Mouse (Mus musculus) right cerebral cortex, postnatal 14 days (tissue): ENCODE data around the gene Fpr1.
"Not testable (repeated sequence)": the region's sequence is repeated elsewhere in the genome, so short reads cannot be mapped to it uniquely, and the experiment has no call there.

Source experiments
- DNase-seq: peaks from one replicate; pipeline ENCODE4 v3.0.0; 2022

Gene Fpr1

DNA sequence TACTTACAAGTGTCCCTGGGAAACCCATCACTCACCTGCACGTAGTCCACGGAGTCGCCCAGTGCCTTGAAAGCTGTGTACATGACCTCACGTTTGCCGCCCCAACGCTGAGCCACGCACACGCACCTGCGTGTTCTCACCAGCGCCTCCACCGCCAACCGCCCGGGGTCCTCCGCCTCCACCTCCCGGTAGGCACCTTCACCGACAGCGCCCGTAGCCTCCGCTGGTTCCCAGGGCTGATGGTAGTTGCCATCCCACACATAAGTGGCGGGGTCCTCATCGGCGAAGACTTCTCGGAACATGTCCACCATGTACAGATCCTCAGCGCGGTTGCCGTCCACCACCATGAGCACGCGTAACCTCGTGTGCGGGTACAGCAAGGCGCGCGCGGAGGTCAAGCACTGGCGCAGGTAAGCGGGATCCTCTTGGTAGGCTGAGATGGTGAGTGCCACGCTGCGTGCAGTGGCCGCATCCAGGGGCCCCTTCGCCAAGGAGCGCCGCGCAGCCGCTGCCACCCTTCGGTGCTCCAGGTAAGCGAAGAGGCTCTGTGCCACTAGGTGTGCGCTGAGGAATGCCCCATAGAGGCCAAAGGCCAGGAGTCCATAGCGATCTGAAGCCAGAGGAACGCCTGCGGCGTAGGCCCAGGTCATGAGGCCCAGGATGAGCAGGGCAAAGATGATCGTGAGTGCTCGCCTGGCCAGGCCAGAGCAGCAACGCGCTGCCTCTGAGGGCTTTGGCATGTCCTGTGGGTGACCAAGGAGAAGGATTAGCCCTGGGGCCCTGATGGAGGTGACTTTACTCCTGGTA, 33.6 kb downstream of the Fpr1 start:
- peak; percentile 33 for DNase-seq

DNA sequence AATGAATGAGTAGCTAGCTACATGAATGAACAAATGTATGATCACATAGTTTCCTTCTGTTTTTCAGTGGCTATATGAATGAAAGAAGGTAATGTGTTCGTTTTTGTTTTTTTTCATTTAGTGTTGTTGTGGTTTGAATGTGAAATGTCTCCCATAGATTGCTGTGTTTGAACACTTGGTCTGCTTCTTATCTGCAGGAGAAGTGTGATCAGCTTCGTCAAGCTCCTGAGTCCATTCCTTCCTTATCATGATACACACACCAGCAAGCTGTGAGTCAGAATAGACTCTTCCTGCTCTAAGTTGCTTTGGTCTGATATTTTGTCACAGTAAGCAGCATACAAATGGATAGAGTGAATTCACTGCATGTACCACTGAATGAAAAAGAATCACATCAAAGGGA, 34.8 kb downstream of the Fpr1 start:
- DNase-seq, result no peak

DNA sequence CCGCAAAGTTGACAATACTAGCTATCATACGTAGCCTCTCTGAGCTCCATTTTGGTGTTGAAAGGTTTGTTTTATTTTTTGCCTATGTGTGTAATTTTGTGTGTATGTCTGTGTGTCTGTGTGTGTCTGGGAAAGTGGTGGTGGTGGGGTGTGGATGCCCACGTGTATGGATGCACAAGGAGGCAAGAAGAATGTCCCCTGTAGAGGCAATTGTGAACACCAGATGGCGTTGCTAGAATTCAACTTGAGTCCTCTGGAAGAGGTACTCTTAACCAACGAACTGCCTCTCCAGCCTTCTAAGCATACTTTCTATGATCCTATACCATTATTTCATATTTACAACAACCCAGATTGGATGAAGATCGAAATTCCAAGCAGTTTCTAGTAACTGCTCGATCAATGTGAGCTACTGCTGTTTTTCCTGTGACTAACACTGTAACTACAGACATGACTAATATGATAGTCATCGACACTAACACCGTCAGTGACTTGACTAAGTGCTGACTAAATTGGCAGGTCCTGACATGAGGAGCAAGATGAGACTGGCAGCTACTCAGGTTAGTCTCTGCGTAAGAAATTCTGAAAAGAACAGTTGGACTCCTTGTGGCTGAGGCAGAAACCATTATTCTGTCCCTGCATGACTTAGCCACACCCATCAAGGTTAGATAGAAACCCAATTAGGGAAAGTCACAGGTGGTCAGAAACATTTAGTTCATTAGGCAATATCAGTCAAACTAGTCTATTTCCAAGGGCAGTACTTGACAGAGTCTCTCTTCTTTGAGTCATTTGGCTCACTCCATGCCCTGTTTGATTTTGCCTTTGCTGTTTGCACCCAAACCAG, 38.3 kb downstream of the Fpr1 start:
- DNase-seq, result peak; percentile 22

DNA sequence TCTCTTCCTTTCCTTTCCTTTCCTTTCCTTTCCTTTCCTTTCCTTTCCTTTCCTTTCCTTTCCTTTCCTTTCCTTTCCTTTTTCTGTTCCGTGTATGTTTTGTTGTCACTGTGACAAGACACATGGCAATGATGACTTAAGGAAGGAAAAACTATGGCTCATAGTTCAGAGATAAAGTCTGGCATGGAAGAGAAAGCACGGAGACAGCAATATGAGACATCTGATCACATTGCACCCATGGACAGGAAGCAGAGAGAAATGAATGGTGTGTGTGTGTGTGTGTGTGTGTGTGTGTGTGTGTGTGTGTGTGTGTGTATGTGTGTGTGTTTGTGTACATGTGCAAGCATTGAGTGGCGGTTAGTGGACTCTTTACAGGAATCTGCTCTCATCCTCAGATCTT, 39.1 kb downstream of the Fpr1 start:
- not testable (repeated sequence) for DNase-seq

DNA sequence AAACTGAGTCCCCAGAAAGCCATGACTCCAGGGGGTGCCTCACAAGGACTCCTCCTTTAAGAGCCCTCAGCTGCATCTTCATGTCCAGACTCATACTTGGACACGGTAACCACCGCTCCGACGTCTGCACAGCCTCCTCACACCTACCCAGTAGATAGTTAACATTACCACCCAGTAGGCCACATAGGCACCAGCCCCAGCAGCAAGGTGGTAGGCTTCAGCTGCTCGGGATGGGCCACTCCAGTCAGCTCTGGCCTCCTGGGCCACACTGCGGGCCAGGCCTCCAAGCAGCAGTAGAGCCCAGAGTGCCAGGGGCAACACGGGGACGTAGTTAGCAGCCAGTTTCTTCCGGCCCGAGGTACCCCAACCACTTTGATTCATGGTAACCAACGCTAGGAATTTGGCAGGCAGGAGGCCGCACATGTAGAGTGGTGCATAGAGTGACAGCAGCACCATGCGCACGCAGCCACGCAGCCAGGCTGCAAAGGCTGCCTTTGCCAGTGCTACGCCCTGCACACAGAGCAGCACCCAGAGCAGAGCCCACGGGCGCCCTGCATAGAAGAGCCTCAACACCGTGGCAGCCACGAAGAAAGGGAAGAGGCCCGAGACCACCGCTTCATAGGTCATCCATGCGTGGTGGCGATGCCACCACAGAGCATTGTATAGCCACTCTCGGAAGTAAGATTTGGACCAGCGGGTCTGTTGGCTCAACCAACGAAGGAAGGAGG, 40.0 kb downstream of the Fpr1 start:
- DNase-seq, result no peak

DNA sequence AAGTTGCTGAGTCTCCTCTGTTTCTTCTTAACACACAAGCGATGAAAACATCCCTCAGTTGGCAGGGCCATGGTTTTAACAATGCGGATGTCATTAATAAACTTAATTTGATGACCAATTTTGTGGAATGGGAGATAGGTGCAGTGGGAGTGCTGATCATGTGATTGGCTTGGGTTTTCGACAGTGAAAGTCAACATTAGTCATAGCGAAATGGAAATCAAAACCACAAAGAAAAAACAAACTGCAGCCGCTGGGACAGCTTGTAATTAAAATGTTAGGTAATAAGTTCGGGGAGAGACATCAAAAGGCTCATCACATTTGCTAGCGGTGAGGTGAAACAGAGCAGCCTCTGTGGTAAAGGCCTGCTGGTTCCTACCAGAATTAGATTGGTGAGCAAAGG, 42.9 kb downstream of the Fpr1 start:
- no peak for DNase-seq

DNA sequence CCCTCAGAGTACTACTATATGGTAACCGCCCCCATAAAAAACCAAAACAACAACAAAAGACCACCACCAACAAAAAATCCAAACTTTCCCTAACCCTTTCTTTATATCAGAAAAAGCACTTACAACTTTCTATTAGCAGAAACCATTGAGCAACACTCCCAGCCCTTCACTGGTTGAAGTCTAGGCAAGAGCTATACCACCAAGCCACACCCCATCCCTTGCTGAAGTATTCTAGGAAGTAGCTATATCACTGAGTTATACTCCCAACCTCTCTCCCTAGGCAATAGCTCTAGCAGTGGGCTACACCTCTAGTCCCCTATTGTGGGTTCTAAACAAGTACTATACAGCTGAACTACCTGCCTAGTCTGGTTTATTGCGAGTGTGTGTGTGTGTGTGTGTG, 44.5 kb downstream of the Fpr1 start:
- DNase-seq, result no peak

DNA sequence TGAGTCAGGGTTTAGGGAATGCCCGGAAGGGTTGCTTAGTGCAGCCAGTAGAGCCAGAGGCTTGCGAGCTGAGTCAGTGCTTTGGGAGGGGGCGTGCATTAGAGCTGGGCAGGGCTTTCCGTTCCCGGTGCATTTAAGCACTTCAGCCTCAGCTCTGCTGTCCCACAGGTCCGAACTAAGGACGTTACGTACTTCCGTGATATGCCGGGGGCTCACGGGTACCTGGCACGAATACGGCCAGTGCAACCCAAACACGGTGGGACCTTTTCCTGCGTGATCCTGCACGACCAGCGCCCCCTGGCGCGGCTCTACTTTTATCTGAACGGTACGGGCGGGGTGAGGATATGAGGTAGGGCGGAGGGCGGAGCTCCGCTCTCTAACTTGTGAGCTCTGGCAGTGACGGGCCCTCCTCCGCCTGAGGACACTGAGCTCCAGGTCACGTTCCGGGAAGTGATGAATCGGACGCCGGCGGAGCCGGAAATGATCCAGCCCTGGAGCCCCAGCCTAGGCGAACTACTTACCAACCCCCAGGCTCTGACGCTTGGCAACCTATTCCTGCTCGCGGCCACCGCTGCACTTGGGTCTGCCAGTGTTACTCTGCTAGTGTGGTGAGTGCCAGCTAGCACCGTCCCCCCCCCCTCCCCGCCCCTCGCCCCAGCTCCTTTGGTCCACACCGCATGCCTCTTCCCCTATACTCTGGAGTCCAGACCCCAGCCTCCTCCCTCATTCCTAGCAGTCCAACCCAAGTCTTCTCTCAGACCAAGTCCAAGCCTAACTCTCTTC, 45.6 kb downstream of the Fpr1 start:
- peak; percentile 93 for DNase-seq

DNA sequence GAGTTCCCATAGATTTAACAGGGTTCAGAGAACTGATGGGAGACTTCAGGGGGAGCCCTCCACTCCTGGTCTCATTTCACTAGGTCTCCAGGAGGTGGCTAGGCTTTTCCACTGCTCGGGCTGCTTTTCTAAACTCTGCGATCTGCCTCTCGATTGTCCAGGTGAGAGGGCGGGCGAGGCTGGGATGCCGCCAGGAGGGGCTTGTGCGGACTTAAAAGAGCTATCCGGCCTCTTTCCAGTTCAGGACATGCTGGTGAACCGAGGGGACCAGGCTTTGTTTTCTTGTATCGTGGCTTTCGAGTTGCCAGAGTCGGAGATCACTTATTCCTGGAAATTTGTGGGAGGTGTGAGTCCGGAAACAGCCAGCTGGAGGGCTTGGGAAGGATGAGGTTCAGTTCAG, 46.3 kb downstream of the Fpr1 start:
- DNase-seq, result no peak

DNA sequence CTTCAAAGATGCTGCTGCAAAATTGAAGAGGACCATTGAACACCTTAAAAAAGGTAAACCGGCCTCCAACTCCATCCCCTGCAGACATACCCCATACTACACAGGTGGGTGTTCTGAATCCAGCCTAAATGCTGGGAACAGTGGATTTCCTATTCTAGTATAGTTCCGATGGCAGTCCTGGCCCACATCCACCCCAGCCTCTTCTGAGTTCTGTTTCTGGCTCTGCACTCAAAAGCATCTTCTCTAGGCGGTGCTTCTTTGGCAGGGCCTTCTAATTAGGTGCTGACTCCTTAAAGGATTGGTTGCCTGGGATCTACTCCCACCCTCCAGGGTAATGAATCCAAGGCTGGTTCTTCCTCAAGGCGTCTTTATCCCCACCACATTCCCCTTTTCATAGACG, 47.6 kb downstream of the Fpr1 start:
- no peak for DNase-seq

DNA sequence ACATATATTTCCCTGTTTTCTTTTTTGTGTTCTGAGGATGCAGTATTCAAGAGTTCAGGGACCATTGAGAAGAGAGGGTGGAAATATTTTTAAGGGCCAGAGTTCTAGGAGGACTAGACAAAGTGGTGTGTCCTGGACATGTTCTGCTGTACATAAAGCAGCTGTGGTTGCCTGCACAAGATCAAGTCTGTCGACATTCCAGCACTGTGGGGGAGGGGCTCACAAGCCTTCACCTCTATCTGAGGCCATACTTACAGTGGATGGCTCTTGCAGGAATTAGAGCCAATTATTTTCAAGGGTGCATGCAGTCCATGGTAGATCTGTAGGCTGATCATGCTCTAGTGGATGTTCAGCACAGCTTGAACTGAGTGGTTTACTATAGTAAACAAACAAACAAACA, 48.8 kb downstream of the Fpr1 start:
- no peak for DNase-seq

DNA sequence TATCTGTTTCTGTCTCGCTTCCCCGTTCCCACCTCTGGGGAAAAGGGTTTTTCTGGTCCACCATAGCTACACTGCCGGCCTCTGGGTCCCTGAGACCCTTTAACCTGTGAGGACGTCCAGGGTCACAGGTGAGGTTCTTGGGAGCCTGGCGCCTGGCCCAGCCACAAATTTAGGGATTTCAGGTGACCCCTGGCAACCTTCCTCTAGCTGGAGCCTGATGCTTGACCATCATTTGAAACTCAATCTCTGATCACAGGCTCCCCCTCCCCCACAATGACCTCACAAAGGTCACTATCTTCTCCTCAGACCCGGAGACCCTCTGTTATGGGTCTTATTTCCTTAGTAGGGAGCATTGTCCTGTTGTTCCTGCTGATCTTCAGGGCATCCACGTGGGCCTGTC, 53.0 kb downstream of the Fpr1 start:
- DNase-seq, result no peak

DNA sequence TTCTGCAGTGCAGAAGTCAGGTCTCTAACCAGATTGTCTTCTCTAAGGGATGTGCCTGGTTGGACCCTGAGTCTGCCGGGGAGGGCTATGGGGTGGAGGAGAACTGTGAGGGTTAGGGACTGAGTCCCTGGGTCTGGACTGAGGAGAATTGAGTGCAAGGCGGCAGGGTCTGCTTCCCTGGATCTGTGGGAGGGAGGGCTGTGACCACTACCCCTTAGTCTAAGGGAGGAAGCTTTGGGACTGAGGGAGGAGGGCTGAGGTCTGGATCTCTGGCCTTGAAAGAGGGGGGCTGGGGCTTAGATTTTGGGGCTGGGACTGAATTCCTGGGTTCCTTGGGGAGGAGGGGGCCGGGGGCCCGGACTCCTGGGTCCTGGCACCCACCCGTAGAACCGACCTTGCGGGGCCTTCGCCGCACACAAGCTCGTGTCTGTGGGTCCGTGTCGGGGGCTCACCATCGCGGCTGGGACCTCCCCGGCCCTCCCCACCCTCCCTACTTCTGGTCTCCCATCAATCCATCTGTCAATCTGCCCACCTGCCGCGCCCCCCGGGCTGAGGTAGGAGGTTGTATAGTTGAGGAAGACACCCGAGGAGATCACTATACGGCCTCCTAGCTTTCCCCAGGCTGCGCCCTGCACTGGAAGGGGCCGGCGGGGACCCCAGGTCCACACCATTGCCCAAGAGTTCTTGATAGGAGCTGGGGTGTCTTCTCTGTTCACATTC, 53.8 kb downstream of the Fpr1 start:
- no peak for DNase-seq

DNA sequence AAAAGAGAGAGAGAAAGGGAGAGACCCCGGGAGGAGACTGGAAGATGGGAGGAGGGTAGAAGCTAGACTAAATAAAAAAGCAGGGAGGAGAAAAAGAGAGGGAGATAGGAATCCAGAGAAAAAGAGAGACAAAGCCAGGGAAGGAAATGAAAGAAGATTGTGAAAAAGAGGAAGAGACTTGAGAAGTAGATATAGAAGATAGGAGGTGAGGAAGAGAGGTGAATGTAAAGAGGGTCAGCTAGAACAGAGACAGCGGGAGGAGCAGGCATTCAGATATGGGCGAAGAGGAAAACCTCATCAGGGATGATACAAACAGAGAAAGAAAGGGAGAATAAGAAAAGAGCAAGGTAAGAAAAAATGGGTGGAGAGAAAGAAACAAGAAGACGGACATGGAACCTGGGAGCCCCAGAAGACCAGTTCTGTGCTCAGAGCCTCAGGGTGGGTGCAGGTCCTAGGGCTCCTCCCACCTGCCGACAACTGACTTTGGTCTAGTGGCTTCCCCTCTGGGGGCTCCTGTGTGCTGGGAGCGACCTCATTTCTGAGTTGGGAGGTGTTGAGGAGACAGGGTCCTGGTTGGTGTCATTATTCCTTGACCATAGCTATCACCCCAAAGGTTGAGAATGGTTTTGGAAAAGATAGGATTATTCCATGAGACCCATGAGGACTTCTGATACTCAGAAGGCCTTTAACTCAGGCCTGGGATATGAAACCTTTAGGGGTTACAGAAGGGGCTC, 54.5 kb downstream of the Fpr1 start:
- no peak for DNase-seq

DNA sequence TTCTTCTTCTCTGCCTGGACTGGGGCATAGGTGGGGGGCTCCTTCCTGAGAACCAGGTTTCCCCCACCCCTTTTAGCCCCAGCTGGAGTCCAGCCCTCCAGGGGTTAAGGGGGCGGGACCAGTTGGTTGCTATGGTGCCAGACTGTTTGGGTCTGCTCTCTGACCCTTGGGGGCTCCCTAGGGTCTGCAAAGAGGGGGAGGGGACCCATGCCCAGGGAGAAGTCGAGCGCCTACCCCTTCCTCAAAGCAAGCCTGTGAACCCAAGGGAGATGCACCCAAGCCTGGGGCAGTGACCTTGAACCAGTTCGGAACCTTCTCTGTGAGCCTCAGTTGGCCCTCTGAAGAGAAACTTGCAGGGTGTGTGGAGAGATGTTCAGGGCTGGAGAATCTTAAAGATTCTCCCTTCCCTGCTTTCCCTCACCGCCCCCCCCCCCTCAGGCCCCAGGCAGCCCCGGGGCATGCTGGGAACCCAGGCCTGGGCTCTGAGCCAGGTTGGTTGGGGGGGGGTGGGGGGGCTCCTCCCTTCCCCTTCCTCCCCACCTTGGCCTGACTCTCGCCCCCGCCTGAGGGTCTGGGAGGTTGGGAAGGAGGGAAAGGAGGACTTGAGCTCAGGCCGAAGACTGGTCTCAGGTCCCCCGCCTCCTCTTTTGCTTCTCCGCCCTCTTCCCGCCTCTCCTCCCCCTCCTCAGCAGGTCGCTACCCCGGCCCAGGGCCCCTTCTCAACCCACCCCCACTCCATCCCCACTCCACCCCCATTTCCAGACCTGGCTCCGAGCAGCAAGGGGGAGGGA, 55.4 kb downstream of the Fpr1 start:
- peak; percentile 42 for DNase-seq

DNA sequence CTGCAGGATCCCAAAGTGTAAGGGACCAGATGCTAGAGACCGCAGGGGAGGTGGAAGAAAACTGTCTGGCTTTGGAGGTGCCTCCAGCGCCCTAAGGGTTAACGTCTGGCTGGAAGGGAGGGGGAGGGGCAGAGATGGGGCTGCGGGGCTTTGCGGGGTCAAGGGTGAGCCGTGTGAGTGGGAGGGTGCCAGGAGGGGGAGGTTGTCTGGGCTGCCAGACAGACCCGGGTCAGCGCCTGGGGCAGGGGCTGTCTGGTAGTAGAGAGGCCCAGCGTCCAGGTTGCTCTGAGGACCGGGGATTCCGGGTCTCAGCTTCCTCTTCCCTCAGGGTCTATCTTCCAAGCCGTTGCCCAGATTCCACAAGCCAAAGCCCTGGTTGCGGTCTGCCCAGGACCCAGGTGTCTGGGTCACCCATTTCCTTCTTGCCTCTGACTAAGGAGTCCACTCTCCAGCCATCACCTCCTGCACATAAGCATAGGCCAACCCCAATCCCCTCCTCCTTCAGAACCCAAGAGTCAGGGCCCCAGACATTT, 56.0 kb downstream of the Fpr1 start:
- peak; percentile 65 for DNase-seq

DNA sequence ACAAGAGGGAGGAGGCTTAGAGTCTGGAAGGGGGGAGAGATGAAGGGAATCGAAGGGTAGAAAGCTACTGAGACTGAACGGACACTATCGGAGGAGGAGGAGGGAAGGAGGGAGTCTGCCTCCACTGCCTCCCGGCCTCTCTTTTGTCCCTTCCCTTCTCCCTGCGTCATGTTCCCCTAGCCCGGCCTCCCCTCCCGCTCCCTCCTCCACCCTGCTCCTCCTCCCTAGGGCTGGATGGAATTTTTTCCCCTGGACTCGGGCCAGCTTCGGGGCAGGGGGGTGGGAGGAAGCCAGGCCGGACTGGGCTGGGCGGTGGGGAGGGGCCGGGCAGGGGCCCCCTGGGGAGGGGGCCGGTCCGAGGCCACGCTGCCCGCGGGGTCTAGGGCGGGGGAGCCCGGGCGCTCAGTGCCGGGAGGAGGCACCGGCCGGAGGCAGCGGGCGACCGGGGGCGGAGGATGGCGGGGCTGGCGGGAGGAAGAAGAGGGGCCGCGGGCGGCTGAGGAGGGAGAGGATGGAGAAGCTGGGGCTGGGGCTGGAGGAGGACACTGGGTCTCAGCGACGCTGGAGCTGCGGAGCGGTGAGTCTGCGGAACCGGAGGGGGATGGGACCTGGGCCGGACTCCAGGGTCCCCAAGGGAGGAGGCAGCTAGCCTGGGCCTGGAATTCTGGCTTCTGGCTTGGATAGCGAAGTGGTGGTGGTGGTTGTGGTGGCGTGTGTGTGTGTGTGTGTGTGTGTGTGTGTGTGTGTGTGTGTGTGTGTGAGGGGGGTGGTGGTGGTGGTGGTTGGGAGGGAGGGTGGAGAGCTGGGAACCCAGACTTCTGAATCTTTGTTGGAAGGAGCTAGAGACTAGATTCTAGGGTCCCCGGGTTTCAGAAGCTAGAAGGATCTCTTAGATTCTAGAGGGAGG, 56.7 kb downstream of the Fpr1 start, which contains the start of gene Spaca6:
Gene Spaca6, plus strand, starts transcription at position 408 of the 907 bp plus-strand sequence.
- DNase-seq, result peak; percentile 89
